Mouse (Mus musculus) adrenal gland, adult 18-20 months (tissue): ENCODE results near the gene Slc25a10. TPM values are rescaled to one million over a fixed set of nuclear protein-coding genes. Genes with fewer than 3 reads are reported as not detected.

Experiments
- DNase-seq, 2 experiments: peaks; one replicate each; pipeline ENCODE4 v3.0.0; 2021 to 2022; ENCODE audit warnings: low spot score in 2 of 2
- total RNA-seq, 2 experiments: library from RNA; stranded (reverse); gene quantifications; 1 replicate in 1 of 2; 2 replicates in 1 of 2; pipeline ENCODE4 v1.2.3; 2021

The Slc25a10 gene
- total RNA-seq, 2 experiments from 2014 or later = 97.2 to 106 TPM

GRCm38 (mm10) chr11:120538485-120538884, 46.8 kb downstream of the Slc25a10 start:
- no peak for DNase-seq

DNA sequence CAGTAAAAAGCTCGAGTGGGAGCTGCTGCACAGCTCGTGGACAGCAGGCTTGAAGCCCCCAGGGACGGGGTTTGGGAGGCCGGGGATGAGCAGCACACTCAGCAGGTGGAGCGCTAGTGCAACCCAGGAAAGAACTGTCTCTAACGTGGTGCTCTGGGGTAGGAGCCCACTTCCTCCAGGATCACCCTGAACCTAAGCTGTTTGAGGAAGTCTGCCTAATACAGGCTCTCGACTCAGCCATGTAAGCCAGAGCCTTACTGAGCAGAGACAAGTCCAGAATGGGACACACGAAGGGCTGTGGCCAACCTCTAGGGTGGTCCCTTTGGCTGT, 47.3 kb downstream of the Slc25a10 start:
- no peak for DNase-seq

- DNase-seq = no peak
Measured at GRCm38 (mm10) chr11:120539285-120540014, 47.8 kb downstream of the Slc25a10 start.

GRCm38 (mm10) chr11:120541907-120542306, 50.3 kb downstream of the Slc25a10 start:
- DNase-seq = no peak

DNA sequence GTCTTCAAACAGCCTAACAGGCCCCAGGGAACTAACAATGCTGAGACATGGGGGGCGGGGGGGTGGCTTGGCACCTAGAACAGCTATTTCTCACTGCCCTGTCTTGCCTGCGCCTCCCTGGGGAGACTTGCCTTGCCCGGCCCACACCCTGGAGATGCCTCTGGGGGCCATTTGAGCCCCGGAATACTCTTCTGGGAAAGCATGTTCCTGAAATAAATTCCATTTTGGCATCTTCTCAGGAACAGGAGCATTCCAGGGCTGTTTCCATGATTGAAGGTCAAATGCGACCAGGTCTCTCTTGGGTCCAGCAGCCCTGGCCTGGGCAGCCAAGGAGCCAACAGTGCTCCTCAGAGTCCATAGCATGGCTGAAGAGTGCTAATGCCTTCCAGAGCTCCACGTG, 50.7 kb downstream of the Slc25a10 start:
- DNase-seq = no peak

GRCm38 (mm10) chr11:120545964-120546363, 54.3 kb downstream of the Slc25a10 start:
- DNase-seq = no peak

- DNase-seq = no peak
Measured at GRCm38 (mm10) chr11:120547469-120547868, 55.8 kb downstream of the Slc25a10 start.

- DNase-seq = no peak
Measured at GRCm38 (mm10) chr11:120548214-120548613, 56.6 kb downstream of the Slc25a10 start.

- DNase-seq = no peak
Measured at GRCm38 (mm10) chr11:120548786-120549167, 57.1 kb downstream of the Slc25a10 start.

Other genes starting within 250 kb of the Slc25a10 start
- gene Actg1, start 143.3 kb upstream of the Slc25a10 start, total RNA-seq = 1,000 to 10,000 TPM in 1 of 2 experiments, 100 to 1,000 TPM in 1; 972 to 2,157 TPM
- gene Fscn2, start 130.3 kb upstream of the Slc25a10 start, total RNA-seq = under 1 TPM in 1 of 2 experiments, not detected in 1; 0.33 TPM
- 10 to 100 TPM; 15.1 to 19.7 TPM for gene Faap100, start 113.1 kb upstream of the Slc25a10 start, total RNA-seq
- gene Nploc4, start 54.1 kb upstream of the Slc25a10 start, total RNA-seq = 10 to 100 TPM; 85.2 to 95.8 TPM
- 1 to 10 TPM in 1 of 2 experiments, not detected in 1; 4.5 TPM for gene Tspan10, start 49.2 kb upstream of the Slc25a10 start, total RNA-seq
- under 1 TPM in 1 of 2 experiments, not detected in 1; 0.27 TPM for gene Pde6g, start 38.3 kb upstream of the Slc25a10 start, total RNA-seq
- gene Oxld1, start 33.8 kb upstream of the Slc25a10 start, total RNA-seq = 10 to 100 TPM; 19.8 to 30.4 TPM
- gene Ccdc137, start 33.7 kb upstream of the Slc25a10 start, total RNA-seq = 10 to 100 TPM; 36.0 to 37.3 TPM
- 10 to 100 TPM; 21.5 to 22.3 TPM for gene Arl16, start 24.2 kb upstream of the Slc25a10 start, total RNA-seq
- gene Mrpl12, start 7.2 kb upstream of the Slc25a10 start, total RNA-seq = 100 to 1,000 TPM; 104 to 140 TPM
- gene Gcgr, start 38.9 kb downstream of the Slc25a10 start, total RNA-seq = 1 to 10 TPM in 1 of 2 experiments, under 1 TPM in 1; 0.96 to 3.0 TPM
- gene Mcrip1, start 57.9 kb downstream of the Slc25a10 start, total RNA-seq = 10 to 100 TPM; 46.6 to 57.8 TPM
- 1 to 10 TPM in 1 of 2 experiments, under 1 TPM in 1; 0.42 to 1.1 TPM for gene Ppp1r27, start 59.3 kb downstream of the Slc25a10 start, total RNA-seq
- gene P4hb, start 81.4 kb downstream of the Slc25a10 start, total RNA-seq = 100 to 1,000 TPM; 440 to 468 TPM
- 100 to 1,000 TPM; 326 to 340 TPM for gene Arhgdia, start 89.8 kb downstream of the Slc25a10 start, total RNA-seq
- gene Alyref, start 106.5 kb downstream of the Slc25a10 start, total RNA-seq = 10 to 100 TPM; 80.7 to 92.4 TPM
- gene Anapc11, start 106.6 kb downstream of the Slc25a10 start, total RNA-seq = 10 to 100 TPM; 75.5 to 95.4 TPM
- 1 to 10 TPM in 1 of 2 experiments, not detected in 1; 1.2 TPM for gene Npb, start 116.6 kb downstream of the Slc25a10 start, total RNA-seq
- gene Pcyt2, start 126.1 kb downstream of the Slc25a10 start, total RNA-seq = 100 to 1,000 TPM; 300 to 301 TPM
- 10 to 100 TPM; 34.3 to 70.6 TPM for gene Sirt7, start 133.4 kb downstream of the Slc25a10 start, total RNA-seq
- 10 to 100 TPM; 56.3 to 69.3 TPM for gene Mafg, start 141.8 kb downstream of the Slc25a10 start, total RNA-seq
- 1 to 10 TPM; 1.4 to 2.1 TPM for gene Pycr1, start 151.9 kb downstream of the Slc25a10 start, total RNA-seq
- gene Myadml2, start 156.3 kb downstream of the Slc25a10 start, total RNA-seq = under 1 TPM in 1 of 2 experiments, not detected in 1; 0.99 TPM
- 1 to 10 TPM; 2.8 to 6.6 TPM for gene Notum, start 169.3 kb downstream of the Slc25a10 start, total RNA-seq
- gene Aspscr1, start 181.1 kb downstream of the Slc25a10 start, total RNA-seq = 10 to 100 TPM; 62.6 to 77.7 TPM
- gene Cenpx, start 221.9 kb downstream of the Slc25a10 start, total RNA-seq = 10 to 100 TPM; 46.3 to 52.8 TPM
- 10 to 100 TPM; 24.6 to 30.3 TPM for gene Lrrc45, start 222.1 kb downstream of the Slc25a10 start, total RNA-seq
- 10 to 100 TPM in 1 of 2 experiments, 1 to 10 TPM in 1; 6.6 to 15.5 TPM for gene Rac3, start 229.6 kb downstream of the Slc25a10 start, total RNA-seq
- gene Dcxr, start 235.4 kb downstream of the Slc25a10 start, total RNA-seq = 100 to 1,000 TPM in 1 of 2 experiments, 10 to 100 TPM in 1; 27.6 to 104 TPM
- 10 to 100 TPM in 1 of 2 experiments, 1 to 10 TPM in 1; 6.4 to 14.9 TPM for gene Cbr2, start 240.3 kb downstream of the Slc25a10 start, total RNA-seq